Mouse (Mus musculus) induced T-regulatory cell, adult 2 months (primary cell): Measurements from ENCODE around the gene Hoxc6.

Source experiments
- DNase-seq: peaks from one replicate; pipeline ENCODE4 v3.0.0-alpha.2; 2012; ENCODE audit warnings: low read depth

The Hoxc6 gene

DNA sequence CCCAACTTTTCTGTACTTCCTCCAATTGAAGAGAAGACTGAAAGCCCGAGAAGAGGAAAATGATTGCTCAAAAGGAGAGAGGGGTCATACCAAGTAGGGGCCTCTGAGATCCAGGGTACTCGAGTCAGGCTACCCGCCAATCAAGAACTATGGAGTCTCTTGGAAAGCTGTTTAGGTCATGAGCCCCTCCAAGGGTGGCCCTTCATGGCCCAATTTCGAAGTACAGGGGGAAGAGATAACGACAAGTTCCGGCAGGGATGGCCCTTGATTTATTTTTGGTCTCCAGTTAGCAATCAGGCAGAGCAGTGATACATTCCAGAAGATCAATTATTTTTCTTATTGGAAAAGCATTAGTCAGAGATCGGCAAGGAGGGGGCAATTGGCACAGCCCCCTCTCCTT lies 6.3 kb upstream of the Hoxc6 start:
- DNase-seq = no peak

DNA sequence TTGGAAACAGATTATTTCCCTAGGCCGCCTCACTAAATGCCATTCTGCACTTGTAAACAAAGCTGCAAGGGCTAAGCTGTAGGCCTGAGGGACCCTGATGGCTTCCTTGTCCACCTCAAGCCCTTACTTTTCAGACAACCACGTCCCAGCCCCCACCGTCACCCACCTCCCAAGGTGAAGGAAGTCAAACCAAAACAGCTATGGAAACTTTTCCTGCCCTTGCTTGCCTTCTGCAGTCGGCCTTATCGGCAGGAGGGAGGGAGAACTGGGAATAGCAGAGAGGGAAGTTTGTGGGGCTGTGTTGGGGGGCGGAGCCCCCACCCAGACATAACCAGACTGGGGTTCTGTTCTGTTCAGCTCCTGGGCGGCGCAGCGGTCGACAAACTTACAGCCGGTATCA lies 5.9 kb upstream of the Hoxc6 start:
- no peak for DNase-seq

DNA sequence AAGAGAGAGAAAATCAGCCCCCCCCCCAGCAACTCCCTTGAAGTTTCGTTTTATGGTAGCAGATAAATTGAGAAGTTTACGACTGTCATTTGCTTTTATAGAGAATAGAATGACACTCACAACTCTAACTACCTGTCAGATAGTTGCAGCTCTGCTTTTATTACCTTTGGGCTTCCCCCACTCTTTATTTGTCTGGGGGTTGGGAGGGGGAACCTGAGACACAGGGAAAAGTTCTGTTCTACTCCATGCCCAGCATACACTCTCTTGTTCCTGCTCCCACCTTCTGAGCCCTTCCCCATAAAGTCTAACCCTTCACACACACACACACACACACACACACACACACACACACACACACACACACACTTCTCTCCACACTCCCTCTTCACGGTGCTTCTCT lies 5.2 kb upstream of the Hoxc6 start:
- DNase-seq = no peak

DNA sequence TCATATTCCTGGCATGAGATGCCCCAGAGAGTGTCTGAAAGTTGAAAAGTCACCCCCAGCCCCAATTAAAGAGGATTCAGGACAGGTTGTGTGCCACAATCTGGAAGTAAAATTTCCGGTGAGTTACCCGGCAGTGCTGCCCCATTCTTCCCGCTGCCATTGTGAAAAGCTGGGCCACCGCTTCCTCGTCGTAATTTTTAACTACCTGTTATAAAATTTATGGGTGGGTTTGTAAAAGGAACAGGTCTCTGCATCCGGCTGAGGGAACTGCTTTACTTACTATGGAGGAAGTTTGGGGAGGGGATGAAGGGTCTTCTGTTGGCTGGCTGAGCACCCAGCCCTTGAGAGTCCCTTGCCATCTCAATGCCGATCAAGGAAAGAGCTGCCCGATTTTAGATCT lies 1.5 kb upstream of the Hoxc6 start:
- DNase-seq = no peak

DNA sequence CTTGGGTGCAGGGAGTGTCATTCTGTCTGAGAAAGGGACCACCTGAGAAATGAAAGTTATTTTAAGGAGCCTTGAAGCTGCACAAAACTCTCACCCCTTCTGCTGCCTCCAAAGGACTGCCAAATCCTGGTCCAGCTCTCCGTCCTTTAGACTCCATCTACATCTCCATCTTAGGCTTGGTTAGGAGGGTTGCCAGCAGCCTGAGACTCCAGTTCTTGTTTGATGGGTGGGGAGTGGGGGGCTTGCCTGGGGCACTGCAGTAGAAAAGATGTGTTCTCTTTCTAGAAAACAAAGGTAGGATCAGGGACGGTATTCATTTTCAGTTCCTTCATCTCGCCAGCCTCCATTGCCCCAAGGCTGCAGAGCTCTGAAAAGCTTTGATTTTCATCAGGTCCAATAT lies 626 bp upstream of the Hoxc6 start:
- no peak for DNase-seq

DNA sequence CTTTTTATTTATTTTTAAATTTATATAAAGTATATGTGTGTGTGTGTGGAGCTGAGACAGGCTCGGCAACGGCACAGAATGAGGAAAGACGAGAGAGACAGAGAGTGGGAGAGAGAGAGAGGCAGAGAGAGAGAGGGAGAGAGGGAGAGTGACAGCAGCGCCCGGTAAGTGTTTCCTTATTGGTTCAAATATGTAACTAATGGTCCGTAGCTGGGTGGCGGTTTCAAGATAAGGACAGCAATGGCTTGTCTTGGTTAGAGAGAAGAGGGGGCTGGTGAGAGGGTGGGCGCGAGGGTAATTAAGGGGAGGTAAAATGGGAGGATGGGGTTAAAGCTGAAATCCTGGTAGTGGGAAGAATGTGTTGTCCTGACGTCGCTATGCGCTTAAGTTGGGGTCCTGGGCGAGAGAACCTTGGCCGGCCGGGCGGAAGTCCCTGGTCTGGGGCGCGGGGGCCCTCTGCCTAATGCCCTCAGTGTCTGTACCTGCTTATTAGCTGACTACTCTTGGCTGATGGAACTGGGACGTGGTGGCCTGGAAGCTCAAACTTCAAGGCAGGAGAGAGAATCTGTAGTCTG lies 638 bp downstream of the Hoxc6 start:
- no peak for DNase-seq

DNA sequence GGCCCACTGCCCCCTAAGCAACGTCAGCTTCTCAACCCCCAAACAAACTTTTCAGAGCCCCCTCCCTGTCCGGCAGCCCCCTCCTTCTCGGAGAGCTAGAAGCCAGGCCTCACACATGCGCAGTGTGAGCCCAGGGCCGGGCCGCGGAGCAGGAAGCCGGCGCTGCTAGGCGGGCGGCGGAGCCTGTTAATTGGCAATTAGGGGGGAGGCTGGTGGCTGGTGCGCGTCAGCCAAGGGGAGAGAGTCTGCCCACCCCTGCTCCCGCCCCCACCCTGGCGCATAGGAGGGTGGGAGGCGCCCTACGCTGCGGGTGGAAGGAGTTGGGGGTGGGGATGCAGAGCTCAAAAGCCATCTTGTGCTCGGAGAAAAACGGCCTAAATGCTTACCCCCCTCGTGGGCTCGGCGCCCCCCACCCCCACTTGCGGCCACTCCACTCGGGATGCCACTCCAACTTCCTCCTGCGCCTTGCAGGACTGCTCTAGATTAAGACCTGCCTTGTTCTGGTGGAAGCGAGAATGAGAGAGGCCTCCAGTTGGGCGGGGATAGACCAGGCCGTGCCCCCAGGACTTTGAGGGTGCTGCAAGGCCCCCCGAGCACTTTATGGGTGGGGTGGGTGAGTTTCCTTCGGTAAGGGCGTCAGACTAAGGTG lies 1.2 kb downstream of the Hoxc6 start:
- peak; percentile 72 for DNase-seq

DNA sequence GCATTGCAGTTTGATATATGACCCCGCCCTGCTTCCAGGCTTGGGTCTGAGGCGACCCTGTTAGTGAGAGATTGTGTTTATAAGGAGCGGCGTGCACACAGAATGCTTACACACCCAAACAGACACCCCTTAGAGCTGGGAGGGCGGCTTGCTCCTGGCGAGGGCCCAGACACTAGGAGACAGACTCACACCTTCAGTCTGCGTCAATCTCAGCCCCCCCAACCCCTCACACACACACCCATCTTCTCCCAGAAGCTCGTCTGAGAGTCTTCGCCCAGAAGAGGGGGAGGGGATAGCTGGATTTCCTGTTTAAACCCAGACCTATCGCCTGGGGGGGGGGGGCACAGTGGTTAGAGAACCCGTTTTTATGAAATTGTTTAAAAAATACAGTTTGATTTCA lies 1.9 kb downstream of the Hoxc6 start:
- DNase-seq = no peak

DNA sequence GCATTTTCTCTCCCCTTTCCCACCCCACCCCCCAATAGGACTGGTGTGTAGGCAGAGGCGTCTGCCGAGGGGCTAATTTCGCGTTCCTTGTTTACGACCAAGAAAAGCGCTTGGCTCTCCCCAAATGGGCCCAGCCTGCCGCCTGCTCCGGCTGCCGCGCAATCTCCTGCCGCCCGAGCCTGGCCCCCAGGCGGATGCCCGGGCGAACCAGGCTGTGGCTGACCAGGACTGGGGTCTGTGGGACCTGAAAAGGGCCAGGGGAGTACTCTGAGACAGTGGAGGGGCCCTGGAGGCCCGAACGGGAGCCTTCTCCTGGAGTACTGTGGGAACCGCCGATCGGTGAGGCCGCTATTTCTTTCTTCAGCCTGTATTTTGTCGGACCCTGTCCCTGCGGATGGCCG lies 2.4 kb downstream of the Hoxc6 start:
- DNase-seq = no peak

DNA sequence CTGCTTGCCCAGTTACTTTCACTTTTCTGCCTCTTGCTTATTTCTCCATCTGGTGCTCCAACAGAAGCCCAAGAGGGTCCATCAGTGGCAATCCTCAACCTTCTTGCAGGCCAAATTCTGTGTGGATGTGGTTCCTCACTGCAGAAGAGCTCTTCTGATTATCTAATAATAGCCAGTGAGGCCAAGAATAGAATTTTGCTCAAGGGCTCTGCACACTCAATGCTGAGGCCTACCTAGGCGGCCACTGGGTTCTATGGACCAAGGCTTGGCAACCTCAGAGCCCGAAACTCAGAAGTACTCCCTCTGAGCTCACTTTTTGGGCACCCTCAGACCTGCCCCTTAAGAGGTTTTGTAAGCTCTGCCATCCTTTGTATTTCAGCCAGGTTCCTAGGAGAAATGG lies 3.3 kb downstream of the Hoxc6 start:
- DNase-seq = no peak

DNA sequence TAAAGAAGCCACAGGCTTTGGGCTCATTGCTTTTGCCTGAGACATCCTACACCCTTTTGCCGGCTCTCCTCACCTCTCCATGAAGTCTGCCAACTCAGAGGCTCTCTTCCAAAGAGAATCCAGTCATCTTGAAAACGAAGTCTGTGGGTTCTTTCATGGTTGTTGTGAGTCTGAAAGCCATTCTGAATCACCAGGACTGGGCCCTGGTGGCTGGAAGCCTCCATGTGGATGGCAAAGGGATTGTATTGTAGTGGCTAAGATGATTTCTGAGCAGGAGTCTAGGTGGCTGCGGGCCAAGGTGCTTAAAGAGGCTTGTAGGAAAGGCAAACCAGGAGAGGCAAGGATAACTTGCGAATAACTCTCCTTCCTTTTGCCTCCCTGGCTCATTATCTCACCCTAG lies 4.1 kb downstream of the Hoxc6 start:
- DNase-seq = no peak

DNA sequence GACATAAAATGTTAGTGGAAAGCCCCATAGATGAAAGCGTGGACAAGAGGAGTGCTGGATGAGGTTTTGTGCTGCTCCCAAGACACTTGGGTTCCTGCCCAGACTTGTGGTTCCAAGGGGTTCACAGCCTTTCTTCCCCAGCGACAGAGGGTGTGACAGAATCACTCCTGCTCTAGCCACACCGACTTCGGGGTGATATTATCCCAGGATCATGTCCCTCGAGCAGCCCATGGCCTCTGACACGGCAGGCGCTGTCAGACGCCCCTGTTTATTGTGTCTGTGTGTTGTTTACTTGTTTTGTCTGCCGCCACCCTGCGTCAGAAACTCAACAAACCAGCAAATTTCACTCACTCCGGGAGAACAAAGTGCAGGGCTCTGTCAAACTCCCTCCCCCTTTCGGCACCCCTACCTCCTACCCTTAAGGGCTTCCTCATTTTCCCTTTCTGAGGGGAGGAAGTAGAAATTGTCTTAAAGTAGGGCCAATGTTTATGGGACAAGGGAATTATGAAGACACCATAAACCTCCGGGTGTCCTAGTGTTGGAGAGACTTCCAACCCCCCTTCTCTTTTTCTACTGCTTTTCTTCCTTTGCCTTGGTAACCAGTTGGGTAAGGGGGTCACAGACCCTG lies 4.9 kb downstream of the Hoxc6 start:
- DNase-seq = no peak

DNA sequence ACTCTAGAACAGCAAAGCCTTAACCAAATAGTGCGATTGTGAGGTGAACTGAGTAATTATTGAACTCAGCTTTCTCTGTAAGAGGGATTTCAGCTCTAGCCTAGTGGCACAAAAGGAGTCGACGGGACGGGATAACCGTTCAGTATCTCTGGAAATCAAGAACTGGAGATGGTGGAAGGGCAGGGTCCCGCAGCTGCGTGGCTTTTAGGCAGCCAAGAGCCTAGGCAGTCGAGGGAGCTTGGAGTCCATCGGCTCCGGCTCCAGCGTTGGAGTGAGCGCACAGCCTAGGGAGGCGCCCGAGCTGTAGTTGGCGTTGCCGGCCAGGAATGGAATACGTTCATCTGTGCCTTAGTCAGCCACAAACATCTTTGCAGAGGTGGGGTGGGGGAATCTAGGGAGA lies 7.3 kb downstream of the Hoxc6 start:
- no peak for DNase-seq

DNA sequence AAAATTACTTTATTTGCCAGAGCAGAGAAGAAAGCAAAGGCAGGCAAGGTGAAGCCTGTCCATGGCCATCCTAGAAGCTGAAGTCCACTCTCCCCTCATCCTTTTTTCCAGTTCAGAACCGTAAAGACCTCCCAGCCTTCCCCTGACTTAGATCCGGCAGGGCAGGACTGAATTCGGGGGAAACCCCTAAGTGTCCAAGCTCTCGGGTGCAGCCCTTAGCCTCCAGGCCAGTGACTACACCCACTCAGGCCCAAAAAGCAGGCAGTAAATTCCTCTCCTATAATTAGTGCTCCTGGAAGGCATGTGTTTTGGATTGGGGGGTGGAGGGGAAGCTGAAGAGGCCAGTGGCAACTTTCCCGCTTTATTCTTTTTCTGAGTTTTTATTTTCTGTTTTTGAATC lies 7.7 kb downstream of the Hoxc6 start:
- no peak for DNase-seq

DNA sequence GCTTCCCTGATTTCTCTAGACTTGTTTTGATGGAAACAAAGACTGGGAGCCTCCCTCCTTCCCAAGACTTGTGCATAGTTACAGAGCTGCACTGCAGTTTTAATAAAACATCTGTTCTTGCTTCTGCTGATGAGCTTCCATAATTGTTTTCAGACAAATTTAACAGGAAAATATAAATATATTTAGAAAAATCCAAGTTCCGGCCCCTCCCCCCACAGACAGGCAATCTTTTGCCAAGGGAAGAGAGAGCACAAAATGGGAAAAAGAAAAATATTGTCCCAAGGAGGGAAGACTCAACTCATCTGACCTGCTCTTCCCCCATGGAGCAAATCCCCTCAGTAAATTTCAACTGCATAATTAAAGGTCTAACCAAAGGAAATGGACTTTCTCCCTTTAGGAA lies 8.3 kb downstream of the Hoxc6 start:
- DNase-seq = no peak

DNA sequence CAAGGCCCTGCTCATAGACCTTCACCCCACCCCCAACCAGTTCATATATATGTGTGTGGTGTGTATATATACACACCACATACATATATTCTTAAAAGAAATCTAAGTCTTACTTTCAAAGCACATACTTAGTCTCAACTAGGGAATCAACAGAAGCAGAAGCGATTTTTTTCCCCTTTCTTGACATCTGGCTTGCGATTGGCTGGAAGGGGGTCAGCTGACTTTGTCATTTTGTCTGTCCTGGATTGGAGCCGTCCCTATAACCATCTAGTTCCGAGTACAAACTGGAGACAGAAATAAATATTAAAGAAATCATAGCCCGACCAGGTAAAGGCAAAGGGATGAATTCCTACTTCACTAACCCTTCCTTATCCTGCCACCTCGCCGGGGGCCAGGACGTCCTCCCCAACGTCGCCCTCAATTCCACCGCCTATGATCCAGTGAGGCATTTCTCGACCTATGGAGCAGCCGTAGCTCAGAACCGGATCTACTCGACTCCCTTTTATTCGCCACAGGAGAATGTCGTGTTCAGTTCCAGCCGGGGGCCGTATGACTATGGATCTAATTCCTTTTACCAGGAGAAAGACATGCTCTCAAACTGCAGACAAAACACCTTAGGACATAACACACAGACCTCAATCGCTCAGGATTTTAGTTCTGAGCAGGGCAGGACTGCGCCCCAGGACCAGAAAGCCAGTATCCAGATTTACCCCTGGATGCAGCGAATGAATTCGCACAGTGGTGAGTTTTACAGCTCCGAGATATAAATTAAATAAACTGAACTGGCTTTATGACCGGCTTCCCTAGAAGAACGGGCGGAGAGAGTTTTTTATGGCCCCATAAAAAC lies 11.4 kb downstream of the Hoxc6 start:
- DNase-seq = no peak

DNA sequence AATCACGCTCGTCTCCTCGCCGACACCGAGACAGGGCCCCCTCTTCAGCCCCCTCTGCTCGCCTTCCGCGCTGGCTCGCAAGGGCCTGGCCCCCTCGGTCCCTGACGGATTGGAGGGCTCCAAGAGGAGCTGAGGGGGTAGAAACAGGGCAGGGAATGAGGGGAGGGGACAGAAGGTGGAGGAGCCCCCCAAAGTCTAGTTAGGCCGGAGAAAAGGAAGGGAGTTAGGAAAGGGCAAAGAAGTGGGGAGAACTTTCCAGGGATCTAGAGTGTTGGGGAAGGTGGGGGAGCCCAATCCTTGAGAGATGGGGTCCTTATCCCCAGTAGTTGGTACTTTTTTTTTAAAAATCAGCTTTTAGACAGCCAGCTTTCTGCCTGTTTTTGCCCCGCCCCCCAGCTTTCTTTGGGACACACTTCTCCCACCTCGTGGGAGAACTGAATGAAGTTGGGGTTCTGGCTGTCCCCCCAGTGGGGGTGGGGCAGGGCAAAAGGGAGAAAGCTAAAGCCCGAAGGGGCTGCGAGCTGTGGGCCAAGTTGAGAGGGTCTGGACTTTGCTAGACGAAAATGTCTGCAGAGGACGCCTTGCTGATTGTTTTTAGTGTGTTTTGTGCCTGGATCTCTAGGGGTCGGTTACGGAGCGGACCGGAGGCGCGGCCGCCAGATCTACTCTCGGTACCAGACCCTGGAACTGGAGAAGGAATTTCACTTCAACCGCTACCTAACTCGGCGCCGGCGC lies 12.2 kb downstream of the Hoxc6 start:
- DNase-seq = no peak

DNA sequence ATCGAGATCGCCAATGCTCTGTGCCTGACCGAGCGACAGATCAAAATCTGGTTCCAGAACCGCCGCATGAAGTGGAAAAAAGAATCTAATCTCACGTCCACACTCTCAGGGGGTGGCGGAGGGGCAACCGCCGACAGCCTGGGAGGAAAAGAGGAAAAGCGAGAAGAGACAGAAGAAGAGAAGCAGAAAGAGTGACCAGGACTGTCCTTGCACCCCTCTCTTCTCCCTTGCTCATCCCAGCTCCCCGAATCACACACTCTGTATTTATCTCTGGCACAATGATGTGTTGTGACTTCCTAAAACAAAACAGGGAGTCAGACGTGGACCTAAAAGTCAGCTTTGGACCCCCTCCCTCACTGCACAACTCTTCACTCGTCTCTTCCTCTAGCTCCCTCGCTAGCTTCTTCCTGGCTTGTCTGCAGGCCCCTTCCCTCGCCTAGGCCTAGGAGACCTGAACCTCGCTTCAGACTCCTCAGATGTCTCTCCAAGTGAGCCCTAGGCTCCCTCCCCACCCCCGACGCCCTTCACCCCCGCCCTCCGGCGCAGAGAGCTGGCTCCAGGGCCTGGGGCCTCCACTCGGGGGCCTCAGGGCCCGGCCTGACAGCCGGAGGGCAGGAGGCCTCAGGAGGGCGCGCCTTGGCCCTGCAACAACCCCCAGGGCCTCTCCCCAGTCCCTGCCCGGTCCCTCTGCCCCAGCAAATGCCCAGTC lies 12.9 kb downstream of the Hoxc6 start:
- DNase-seq = no peak

DNA sequence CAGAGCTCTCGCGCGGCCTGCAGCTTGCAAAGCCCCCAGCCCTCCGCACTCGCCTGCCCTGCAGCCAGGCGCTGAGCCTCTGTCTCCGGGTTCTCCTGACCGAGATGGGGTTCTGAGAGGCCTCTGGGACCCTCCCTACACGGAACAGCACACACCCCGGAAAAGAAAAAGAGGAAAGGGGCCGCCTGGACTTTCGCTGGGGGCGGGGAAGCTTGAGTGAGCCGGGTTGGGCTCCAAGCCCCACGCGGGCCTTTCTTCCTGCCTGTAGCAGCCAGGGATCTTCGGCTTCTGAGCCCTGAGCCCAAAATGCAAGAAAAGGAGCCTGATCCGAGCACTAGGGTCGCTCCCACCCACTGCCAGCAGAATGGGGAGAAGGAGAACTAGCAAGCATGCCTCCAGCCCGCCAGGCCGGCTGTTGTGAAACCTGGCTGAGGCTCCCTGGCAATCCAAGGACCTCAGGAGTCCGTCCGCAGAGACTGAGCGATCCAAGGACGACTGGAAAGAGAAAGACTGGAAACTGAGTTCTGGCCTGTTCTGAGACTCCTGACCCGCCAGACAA lies 13.9 kb downstream of the Hoxc6 start:
- DNase-seq = no peak

DNA sequence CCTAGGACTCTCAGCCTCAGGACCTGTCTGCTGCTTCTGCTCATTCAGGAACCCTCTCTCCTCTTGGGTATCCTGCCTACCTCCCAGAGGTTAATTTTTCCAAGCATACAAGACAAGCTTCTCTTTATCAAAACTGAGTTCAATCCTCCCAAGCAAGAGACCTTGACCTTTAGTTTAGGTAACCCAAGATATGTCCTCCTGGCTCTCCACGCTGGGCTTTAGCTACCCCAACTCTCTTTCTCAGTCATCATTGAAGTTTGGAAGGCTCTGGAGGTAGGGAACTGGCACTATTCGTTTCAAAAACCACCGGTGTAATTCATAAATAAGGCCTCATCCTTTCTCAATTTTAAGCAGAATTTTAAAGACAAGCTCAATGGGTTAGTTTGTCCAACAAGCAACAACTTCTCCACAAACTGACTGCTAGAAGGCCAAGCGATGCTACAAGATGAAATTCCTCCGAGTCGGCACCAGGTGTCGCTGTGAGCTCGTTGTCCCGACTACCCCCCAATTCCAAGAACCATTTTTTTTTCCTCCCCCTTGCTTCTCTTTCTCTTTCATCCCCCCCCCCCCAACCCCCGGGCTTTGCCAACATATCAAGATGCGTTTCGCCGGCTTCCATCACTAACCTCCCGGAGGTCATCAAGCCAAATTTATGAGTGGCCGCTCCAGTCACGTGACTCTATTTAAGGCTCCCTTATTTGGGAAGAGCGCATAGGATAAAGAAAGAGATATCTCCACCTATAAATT lies 15.4 kb downstream of the Hoxc6 start:
- peak; percentile 59 for DNase-seq
